Mouse (Mus musculus) forebrain, embryonic 12.5 days (tissue): Measurements from ENCODE around the gene Sccpdh. TPM values are rescaled to one million over a fixed set of nuclear protein-coding genes. Genes with fewer than 3 reads are reported as not detected.
"Not testable (repeated sequence)": the region's sequence is repeated elsewhere in the genome, so short reads cannot be mapped to it uniquely, and the experiment has no call there.

Experiments
- ATAC-seq: fragments of 200-750 bp; cut with Nextera tagmentation; 2 replicates; pipeline ENCODE4 v1.8.0; 2017; ENCODE audit warnings: moderate TSS enrichment; ENCODE audit not compliant: low FRiP score
- H3K27ac ChIP-seq: fragments of 300-500 bp; sonication (generic); 2 replicates; pipeline ENCODE4 v1.5.1; 2016; ENCODE audit warnings: mild to moderate bottlenecking
- H3K27me3 ChIP-seq: fragments of 300-500 bp; sonication (generic); 2 replicates; pipeline ENCODE4 v1.6.1; 2016; ENCODE audit warnings: mild to moderate bottlenecking
- H3K36me3 ChIP-seq: fragments of 300-500 bp; sonication (generic); replicated peaks from 2 replicates; pipeline ENCODE4 v1.6.1; 2016; ENCODE audit warnings: mild to moderate bottlenecking
- H3K4me1 ChIP-seq: fragments of 300-500 bp; sonication (generic); 2 replicates; pipeline ENCODE4 v1.6.1; 2016
- H3K4me2 ChIP-seq: fragments of 300-500 bp; sonication (generic); 2 replicates; pipeline ENCODE4 v1.6.1; 2016; ENCODE audit warnings: mild to moderate bottlenecking, moderate library complexity
- H3K4me3 ChIP-seq: fragments of 300-500 bp; sonication (generic); replicated peaks from 2 replicates; pipeline ENCODE4 v1.5.1; 2016; ENCODE audit warnings: mild to moderate bottlenecking
- H3K9ac ChIP-seq: fragments of 300-500 bp; sonication (generic); 2 replicates; pipeline ENCODE4 v1.6.1; 2016; ENCODE audit warnings: mild to moderate bottlenecking
- H3K9me3 ChIP-seq: fragments of 300-500 bp; sonication (generic); 2 replicates; pipeline ENCODE4 v1.6.1; 2016
- WGBS: fragments of 180-500 bp; shearing (Covaris S2); methylation state at CpG from one replicate; pipeline ENCODE4 v1.1.7; 2016; 5-methylcytosine and 5-hydroxymethylcytosine counted together
- polyA plus RNA-seq: library from polyadenylated mRNA; unstranded; fragments of >200 nt; fragmentation: Nextera tagmentation; extraction: Ambion mirVana; gene quantifications from 2 replicates; pipeline ENCODE4 v1.2.1, GENCODE M21; 2016

Gene Sccpdh
- polyA plus RNA-seq, 1 experiment from 2014 or later, result 83.1 TPM

DNA sequence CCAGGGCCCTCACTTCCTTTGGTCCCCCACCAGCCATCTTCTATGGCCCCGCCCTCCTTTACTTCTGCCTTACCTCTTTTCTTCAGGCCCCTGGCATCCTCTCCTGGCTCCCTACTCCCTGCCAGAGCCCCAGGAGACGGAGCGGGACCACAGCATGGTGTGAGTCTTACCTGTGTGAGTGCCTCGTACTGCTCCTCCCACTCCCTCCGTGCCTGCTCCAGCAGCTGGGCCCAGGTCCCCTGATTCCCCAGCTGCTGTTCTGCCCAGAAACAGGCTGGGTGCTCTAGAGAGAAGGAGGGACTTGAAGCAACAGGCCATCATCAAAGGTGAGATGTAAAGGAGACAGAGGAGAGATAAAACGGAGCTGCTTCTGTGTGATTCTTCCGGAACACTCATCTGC lies 44.6 kb downstream of the Sccpdh start:
- ATAC-seq, result no peak
- no peaks in the 10 kb centered on the region for H3K4me1 ChIP-seq
- H3K36me3 ChIP-seq, result no peaks in the 10 kb centered on the region
- 87% methylated on average over 7 of the region's 7 CpGs for whole genome bisulfite sequencing
- no peak overlapping the region for H3K4me3 ChIP-seq
- H3K9ac ChIP-seq, result no peak overlapping the region
- no peaks in the 10 kb centered on the region for H3K27me3 ChIP-seq
- H3K27ac ChIP-seq, result no peak overlapping the region
- no peaks in the 10 kb centered on the region for H3K9me3 ChIP-seq
- no peak overlapping the region for H3K4me2 ChIP-seq

- H3K27me3 ChIP-seq, result no peaks in the 10 kb centered on the region
- H3K4me1 ChIP-seq, result no peaks in the 10 kb centered on the region
- no peaks in the 10 kb centered on the region for H3K36me3 ChIP-seq
- H3K4me2 ChIP-seq, result no peak overlapping the region
- no peak for ATAC-seq
- H3K4me3 ChIP-seq, result no peak overlapping the region
- 93% methylated on average over 3 of the region's 3 CpGs for WGBS
- H3K9me3 ChIP-seq, result no peaks in the 10 kb centered on the region
- H3K27ac ChIP-seq, result no peak overlapping the region
- H3K9ac ChIP-seq, result no peak overlapping the region
These were observed 45.4 kb downstream of the Sccpdh start for GRCm38 (mm10) chr1:179713367-179713766.

- ATAC-seq, H3K9me3 ChIP-seq, H3K4me2 ChIP-seq, H3K27ac ChIP-seq, H3K27me3 ChIP-seq, H3K9ac ChIP-seq, H3K36me3 ChIP-seq, H3K4me1 ChIP-seq, H3K4me3 ChIP-seq: not testable (repeated sequence)
- WGBS, result 98% methylated on average over 4 of the region's 4 CpGs
These were observed 47.3 kb downstream of the Sccpdh start for GRCm38 (mm10) chr1:179715289-179715688.

DNA sequence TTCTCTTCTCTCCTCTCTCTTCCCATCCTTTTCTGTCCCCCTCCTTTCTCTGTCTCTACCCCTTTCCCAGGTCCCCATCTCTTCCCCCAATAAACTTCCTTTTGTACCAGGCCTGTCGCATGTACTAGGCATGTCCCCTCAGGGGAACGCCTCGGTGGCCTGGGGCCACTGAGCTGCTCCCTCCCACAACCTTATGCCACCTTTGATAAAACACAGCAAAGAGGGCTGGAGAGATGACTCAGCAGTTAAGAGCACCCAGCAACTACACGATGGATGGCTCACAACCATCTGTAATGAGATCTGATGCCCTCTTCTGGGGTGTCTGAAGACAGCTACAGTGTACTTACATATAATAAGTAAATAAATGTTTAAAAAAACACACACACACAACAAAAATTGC lies 47.8 kb downstream of the Sccpdh start:
- no peak overlapping the region for H3K9ac ChIP-seq
- 93% methylated on average over 4 of the region's 4 CpGs for WGBS
- no peaks in the 10 kb centered on the region for H3K4me1 ChIP-seq
- no peak overlapping the region for H3K4me2 ChIP-seq
- no peaks in the 10 kb centered on the region for H3K9me3 ChIP-seq
- ATAC-seq, result no peak
- no peak overlapping the region for H3K4me3 ChIP-seq
- H3K27ac ChIP-seq, result no peak overlapping the region
- H3K36me3 ChIP-seq, result no peaks in the 10 kb centered on the region
- H3K27me3 ChIP-seq, result no peaks in the 10 kb centered on the region

- H3K4me3 ChIP-seq, result no peak overlapping the region
- H3K27ac ChIP-seq, result no peak overlapping the region
- 72% methylated on average over 8 of the region's 8 CpGs for WGBS
- no peaks in the 10 kb centered on the region for H3K9me3 ChIP-seq
- H3K9ac ChIP-seq, result no peak overlapping the region
- no peak for ATAC-seq
- H3K36me3 ChIP-seq, result no peaks in the 10 kb centered on the region
- H3K27me3 ChIP-seq, result no peaks in the 10 kb centered on the region
- no peak overlapping the region for H3K4me2 ChIP-seq
- no peaks in the 10 kb centered on the region for H3K4me1 ChIP-seq
These were observed 54.9 kb downstream of the Sccpdh start for GRCm38 (mm10) chr1:179722811-179723469.

DNA sequence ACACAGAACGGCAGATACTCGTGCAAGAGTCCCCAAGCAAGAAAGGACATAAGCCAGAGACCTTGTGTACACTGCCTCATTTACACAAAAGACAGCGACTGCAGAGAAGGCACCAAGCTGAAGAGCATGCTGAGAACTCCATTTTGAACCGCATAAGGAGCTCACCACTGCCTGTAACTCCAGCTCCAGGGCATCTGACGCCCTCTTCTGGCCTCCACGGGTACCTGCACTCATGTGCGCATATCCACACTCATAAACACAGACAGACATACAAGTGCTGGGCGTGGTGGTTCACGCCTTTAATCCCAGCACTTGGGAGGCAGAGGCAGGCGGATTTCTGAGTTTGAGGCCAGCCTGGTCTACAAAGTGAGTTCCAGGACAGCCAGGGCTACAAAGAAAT lies 60.7 kb downstream of the Sccpdh start:
- Histone ChIP-seq H3K4me1 (no peaks in the 10 kb centered on the region), H3K9me3 (no peaks in the 10 kb centered on the region), H3K4me3 (no peak overlapping the region), H3K27ac (no peak overlapping the region), H3K36me3 (no peaks in the 10 kb centered on the region), H3K27me3 (no peaks in the 10 kb centered on the region), H3K9ac (no peak overlapping the region), H3K4me2 (no peak overlapping the region)
- no peak for ATAC-seq
- WGBS, result 86% methylated on average over 10 of the region's 10 CpGs

- ATAC-seq, result no peak
- Histone ChIP-seq H3K4me3 (no peak overlapping the region), H3K27ac (no peak overlapping the region), H3K9ac (no peak overlapping the region), H3K27me3 (no peaks in the 10 kb centered on the region), H3K4me2 (no peak overlapping the region), H3K36me3 (no peaks in the 10 kb centered on the region), H3K4me1 (no peaks in the 10 kb centered on the region), H3K9me3 (no peaks in the 10 kb centered on the region)
- 93% methylated on average over 3 of the region's 3 CpGs for WGBS
These were observed 63.4 kb downstream of the Sccpdh start for GRCm38 (mm10) chr1:179731391-179731790.

- WGBS, result 38% methylated on average over 15 of the region's 15 CpGs
- H3K27ac ChIP-seq, result no peak overlapping the region
- H3K4me1 ChIP-seq, result no peaks in the 10 kb centered on the region
- H3K36me3 ChIP-seq, result no peaks in the 10 kb centered on the region
- no peak for ATAC-seq
- no peaks in the 10 kb centered on the region for H3K9me3 ChIP-seq
- H3K27me3 ChIP-seq, result no peaks in the 10 kb centered on the region
- no peak overlapping the region for H3K4me2 ChIP-seq
- no peak overlapping the region for H3K4me3 ChIP-seq
- H3K9ac ChIP-seq, result no peak overlapping the region
These were observed 66.8 kb downstream of the Sccpdh start for GRCm38 (mm10) chr1:179734500-179735474.

- no peak for ATAC-seq
- Histone ChIP-seq H3K36me3 (no peaks in the 10 kb centered on the region), H3K4me2 (no peak overlapping the region), H3K4me1 (no peaks in the 10 kb centered on the region), H3K9me3 (no peaks in the 10 kb centered on the region), H3K27me3 (no peaks in the 10 kb centered on the region), H3K27ac (no peak overlapping the region), H3K9ac (no peak overlapping the region), H3K4me3 (no peak overlapping the region)
- 85% methylated on average over 3 of the region's 3 CpGs for WGBS
These were observed 68.5 kb downstream of the Sccpdh start for GRCm38 (mm10) chr1:179736483-179736882.

Other genes starting within 250 kb of the Sccpdh start
- gene Smyd3, start 150.2 kb upstream of the Sccpdh start, polyA plus RNA-seq, result 13.5 and 15.8 TPM in 2 replicates
- 33.6 and 33.7 TPM in 2 replicates for gene Tfb2m, start 121.9 kb upstream of the Sccpdh start, polyA plus RNA-seq
- 26.9 and 29.0 TPM in 2 replicates for gene Cnst, start 121.8 kb upstream of the Sccpdh start, polyA plus RNA-seq
- gene Kif28, start 77.1 kb downstream of the Sccpdh start, polyA plus RNA-seq, result not detected in 2 replicates
- 0.18 and 0.36 TPM in 2 replicates for gene Gm10518, start 135.2 kb downstream of the Sccpdh start, polyA plus RNA-seq
- 31.4 and 32.9 TPM in 2 replicates for gene Ahctf1, start 135.5 kb downstream of the Sccpdh start, polyA plus RNA-seq